Mouse (Mus musculus) central nervous system, embryonic 14 days (tissue): ENCODE results near the gene Isg15. TPM values are rescaled to one million over a fixed set of nuclear protein-coding genes. Genes with fewer than 3 reads are reported as not detected.

Experiments used
- polyA plus RNA-seq: library from polyadenylated mRNA; depleted of rRNA; stranded (reverse); fragments of >200 nt; gene quantifications from 2 replicates; pipeline ENCODE4 v1.2.3, GENCODE M21; 2012; rRNA removed

Gene Isg15
- polyA plus RNA-seq: 10.0 and 16.4 TPM in 2 replicates

DNA sequence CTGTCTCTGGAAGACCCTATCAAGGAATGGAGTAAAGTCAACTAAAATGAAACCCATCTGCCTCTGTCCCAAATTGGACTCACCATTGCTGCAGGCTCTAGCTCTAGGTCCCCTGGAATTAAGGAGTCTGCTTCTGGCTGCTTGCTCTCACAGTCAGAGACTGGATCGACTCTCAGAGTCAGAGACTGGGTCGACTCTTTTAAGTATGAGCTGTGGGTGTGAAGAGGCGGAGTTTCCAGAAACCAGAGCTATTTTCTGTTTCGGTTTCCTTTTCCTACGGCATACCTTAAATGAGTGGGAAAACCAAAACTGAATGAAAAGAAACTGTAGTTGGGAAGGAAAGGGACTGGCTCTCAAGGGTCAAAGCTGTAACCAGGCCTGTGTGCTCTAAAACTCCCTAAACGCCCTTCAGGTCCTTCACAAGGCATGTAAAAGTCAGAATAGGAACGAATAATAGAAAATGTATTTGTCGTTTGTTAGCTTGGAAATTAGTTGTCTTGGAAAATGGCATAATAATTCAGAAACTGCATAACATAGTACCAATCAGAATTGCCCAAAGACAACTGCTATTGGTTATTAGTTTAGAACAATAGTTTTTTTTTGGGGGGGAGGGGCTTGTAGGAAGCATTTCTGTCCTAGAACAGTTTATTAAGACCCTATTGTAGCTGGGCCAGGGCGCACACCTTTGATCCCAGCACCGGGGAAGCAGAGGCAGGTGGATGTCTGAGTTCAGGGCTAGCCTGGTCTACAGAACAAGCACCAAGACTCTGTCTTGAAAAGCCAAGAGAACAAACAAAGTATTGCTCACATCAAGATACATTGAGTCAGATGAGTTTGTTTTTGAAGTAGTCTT is at the start of gene Isg15:
Gene Isg15, minus strand, starts transcription at position 196 of the 853 bp plus-strand sequence.

DNA sequence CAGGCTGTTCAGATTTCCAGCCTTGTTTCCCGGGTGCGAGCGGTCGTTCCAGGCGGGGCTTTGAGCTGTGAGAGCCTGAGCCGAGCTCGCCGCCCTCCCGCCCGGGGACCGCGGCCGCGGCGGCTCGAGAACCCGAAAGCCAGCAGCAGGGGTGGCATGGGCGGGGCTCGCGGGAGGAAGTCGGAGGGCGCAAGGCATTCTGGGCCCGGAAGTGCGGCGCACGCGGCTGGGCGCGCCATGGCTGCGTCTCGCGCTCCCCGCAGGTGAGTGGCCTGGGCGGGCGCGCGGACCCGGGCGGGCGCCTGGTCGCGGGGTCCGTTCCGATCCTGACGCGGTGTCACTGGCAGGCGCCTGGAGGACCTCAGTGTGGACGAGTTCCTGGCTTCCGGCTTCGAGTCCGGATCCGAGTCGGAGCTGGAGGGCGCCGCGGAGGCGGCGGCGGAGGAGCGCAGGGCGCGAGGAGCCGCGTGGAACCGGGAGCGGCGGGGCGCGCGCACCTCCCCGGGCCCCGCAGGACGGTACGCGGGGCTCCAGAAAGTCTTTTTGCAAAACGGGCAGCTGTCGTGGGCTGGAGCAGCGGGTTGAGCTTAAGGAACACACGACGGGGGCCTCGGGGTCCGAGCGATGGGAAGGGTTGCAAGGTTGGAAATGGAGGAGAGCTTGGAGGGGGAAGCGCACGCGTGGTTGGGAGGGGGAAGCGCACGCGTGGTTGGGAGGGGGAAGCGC is 35.4 kb upstream of the Isg15 start, which contains the start of gene Noc2l:
Gene Noc2l, plus strand, starts transcription at position 203 of the 726 bp plus-strand sequence.

DNA sequence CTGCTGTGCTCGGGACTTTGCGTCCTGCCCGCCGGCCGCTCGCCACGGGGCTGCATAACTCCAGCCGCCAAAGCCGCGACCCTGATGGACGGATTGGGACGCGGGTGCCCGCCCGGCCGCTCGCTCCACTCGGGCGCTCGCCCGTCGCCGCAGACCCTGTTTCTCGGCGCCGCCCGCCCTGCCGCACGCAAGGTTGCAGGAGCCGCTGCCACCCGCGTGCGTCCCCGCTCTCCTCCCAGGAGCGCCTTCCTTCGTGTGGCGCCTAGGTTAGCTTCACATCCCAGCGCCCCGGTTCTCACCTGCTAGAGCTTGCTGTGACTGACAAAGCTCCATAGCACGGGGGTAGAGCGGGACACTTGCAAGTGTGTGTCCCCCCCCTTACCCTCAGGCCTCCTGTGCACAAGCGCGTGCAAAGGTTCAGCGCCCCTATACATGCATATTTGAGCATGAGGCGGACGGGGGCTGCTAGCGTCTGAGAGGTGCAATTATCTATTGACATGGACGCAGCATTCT is 34.1 kb upstream of the Isg15 start, which contains the start of gene Plekhn1:
Gene Plekhn1, minus strand, starts transcription at position 157 of the 513 bp plus-strand sequence.

DNA sequence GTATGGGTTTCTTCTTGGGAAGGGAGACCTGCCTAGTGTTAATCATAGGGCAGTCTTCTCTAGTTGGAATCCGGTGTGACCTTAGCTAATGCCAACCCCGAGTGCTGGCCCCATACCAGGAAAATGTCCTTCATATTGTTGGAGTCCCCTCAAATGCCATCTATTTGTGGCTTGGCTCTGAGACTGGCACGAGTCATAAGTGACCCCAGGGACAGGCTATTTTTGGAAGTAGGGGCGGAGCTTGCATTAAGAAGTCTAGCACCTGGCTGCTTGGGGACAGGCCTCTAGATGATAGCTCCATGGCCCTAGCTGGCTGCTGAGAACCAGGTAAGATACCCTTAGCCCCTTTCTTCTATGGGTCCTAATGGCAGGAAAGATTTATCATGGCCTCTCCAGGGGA is 15.0 kb upstream of the Isg15 start, which contains the start of gene Perm1:
Gene Perm1, plus strand, starts transcription at position 220 of the 400 bp plus-strand sequence.

DNA sequence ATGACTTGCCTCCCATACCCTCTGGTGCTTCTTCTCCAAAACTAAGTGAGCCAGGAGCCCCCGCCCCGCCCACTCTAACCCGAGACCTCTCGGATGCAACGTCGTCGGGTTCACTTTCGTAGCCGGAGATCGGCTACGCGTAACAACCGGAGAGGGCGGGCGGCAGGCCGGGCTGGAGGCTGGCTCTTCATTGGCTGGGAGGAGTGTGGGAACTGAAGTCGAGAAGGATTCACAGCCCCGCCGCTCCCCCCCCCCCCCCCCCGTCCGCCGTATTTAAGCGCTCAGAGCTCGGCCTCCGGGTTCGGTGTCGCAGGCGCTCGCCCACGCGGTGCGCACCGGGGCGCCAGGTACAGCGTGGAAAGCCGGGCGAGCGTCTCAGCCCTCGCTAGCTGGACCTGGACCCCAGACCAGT is 2.4 kb upstream of the Isg15 start, which contains the start of gene AW011738:
Gene AW011738, plus strand, starts transcription at position 304 of the 412 bp plus-strand sequence.

DNA sequence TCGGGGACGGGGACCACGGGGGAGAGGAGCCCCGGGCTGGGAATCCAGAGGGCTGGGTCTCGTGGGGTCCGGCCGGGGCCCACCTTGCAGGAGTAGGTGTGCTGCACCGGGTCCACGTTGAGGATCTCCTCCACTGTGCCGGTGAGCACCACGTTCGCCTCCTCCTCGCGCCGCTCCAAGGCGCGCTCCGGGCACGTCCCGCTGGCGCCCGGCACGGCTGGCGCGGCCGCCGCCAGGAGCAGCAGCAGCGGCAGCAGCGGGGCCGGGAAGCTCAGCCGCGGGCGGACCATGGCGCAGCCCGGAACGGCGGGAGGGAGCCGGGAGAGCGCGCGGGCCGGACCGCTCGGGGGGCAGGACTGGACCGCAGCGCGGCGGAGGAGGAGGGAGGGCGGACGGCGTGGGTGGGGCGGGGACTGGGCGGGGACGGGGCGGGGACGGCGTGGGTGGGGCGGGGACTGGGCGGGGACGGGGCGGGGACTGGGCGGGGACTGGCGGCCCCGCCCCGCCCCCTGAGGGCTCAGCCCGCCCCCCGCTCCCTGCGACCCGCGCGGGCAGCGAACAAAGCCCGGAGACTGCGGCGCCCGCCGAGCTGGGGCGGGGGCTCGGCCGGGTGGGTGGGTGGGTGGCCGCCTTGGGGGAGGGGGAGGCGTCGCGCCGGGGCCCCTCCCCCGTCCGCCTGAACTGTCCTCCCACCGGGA is 3.3 kb downstream of the Isg15 start, which contains the start of gene Agrn:
Gene Agrn, minus strand, starts transcription at position 358 of the 698 bp plus-strand sequence.

Other genes with a start within 250 kb of the Isg15 start
- gene C1qtnf12, start 238.5 kb downstream of the Isg15 start, polyA plus RNA-seq: 9.6 and 14.8 TPM in 2 replicates
- 15.3 and 15.5 TPM in 2 replicates for gene B3galt6, start 208.2 kb downstream of the Isg15 start, polyA plus RNA-seq
- gene Sdf4, start 207.9 kb downstream of the Isg15 start, polyA plus RNA-seq: 57.2 and 69.7 TPM in 2 replicates
- gene Tnfrsf4, start 187.0 kb downstream of the Isg15 start, polyA plus RNA-seq: 3.8 and 3.9 TPM in 2 replicates
- 0.29 and 0.54 TPM in 2 replicates for gene Tnfrsf18, start 174.7 kb downstream of the Isg15 start, polyA plus RNA-seq
- 0.05 and 0.55 TPM in 2 replicates for gene Ttll10, start 141.4 kb downstream of the Isg15 start, polyA plus RNA-seq
- gene 9430015G10Rik, start 90.8 kb downstream of the Isg15 start, polyA plus RNA-seq: 62.6 and 67.3 TPM in 2 replicates
- gene Rnf223, start 70.3 kb downstream of the Isg15 start, polyA plus RNA-seq: 2.3 and 3.0 TPM in 2 replicates
- 456 and 465 TPM in 2 replicates for gene Agrn, start 3.3 kb downstream of the Isg15 start, polyA plus RNA-seq
- 4.1 and 4.4 TPM in 2 replicates for gene AW011738, start 2.5 kb upstream of the Isg15 start, polyA plus RNA-seq
- gene Perm1, start 15.1 kb upstream of the Isg15 start, polyA plus RNA-seq: 1.0 and 1.1 TPM in 2 replicates
- gene Plekhn1, start 34.0 kb upstream of the Isg15 start, polyA plus RNA-seq: 96.4 and 97.6 TPM in 2 replicates
- 112 TPM in 2 replicates for gene Noc2l, start 35.2 kb upstream of the Isg15 start, polyA plus RNA-seq
- gene Samd11, start 54.8 kb upstream of the Isg15 start, polyA plus RNA-seq: 5.7 and 6.8 TPM in 2 replicates
- not detected in 2 replicates for gene Vmn2r-ps159, start 130.3 kb upstream of the Isg15 start, polyA plus RNA-seq